Comparison of ENCODE assay signal across 12 mouse cellular contexts in the genomic region with DNA sequence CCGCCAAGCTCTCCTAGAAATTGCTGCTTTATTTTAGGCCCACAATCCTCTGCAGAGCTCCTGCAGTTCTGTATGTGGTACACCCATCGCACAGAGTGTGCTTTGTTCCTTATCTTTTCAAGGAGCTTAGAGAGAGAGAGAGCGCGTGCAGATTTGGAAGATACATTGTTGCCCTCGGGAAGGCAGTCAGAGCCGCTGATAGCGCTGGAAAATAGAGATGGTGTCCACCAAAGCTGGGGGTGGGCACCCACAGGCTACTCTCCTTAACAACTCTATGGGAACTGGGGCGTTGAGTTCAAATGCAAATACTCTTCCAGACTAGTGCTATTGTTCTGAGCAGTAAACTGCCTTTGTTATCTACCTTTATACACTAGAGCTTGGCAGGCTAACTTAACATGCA.
DNase-seq lines count a peak whose midpoint lies in the region; ATAC-seq lines count a peak whose summit lies in the region.
"Had no signal": no experiment of that assay in that cellular context is flagged by ENCODE, and none has a peak within 500 bp of the region (broad histone marks: within the 10 kb centered on the region; RNA-seq: fewer than 3 reads in every experiment).

No protein-coding gene starts in this region.

- ATAC-seq in heart, embryonic 15.5 days (replicated peaks; ENCODE audit: insufficient number of reproducible peaks, insufficient read depth, low FRiP score, low read depth) = no peak
- ATAC-seq in midbrain, embryonic 14.5 days (ENCODE audit: low FRiP score, low TSS enrichment) = peak; percentile 27; the same call in 1 of the 2 replicates

- peak; percentile 94 for DNase-seq in ES-CJ7 (ENCODE audit: low read depth, low spot score)
- peak; percentile 89 for DNase-seq in R1 (ENCODE audit: low read depth, low spot score)
- peak; percentile 59 for DNase-seq in midbrain, embryonic 14.5 days
- no peak for DNase-seq in thymus, postnatal 0 days (ENCODE audit: low spot score)
- no peak for DNase-seq in layer of hippocampus, adult 9-10 months (ENCODE audit: low spot score)
- DNase-seq in urinary bladder, postnatal 36 days (ENCODE audit: low spot score in 2 of 2) = no peak
- DNase-seq: adrenal gland, postnatal 14 days; thymus, postnatal 36 days had no signal

- H3K9ac ChIP-seq in heart, embryonic 15.5 days = no peak overlapping the region
- no peak overlapping the region for H3K9ac ChIP-seq in midbrain, embryonic 14.5 days (replicated peaks; ENCODE audit: low read length)

- H3K4me2 ChIP-seq in heart, embryonic 15.5 days = no peak overlapping the region
- H3K4me2 ChIP-seq in midbrain, embryonic 14.5 days (ENCODE audit: low read length) = peak overlapping the region; percentile 35

- H3K27me3 ChIP-seq in heart, embryonic 15.5 days = no peaks in the 10 kb centered on the region
- no peaks in the 10 kb centered on the region for H3K27me3 ChIP-seq in midbrain, embryonic 14.5 days (ENCODE audit: control insufficient read depth, insufficient read depth, low read length)

- 0 out of 2 replicates have a peak overlapping the region, but pooled peaks have one; percentile 0 for H3K27ac ChIP-seq in heart, embryonic 15.5 days
- no peak overlapping the region for H3K27ac ChIP-seq in midbrain, embryonic 14.5 days (replicated peaks; ENCODE audit: low read depth, low read length)
- H3K27ac ChIP-seq: heart, adult 2 months; kidney, postnatal 0 days had no signal

- no peak overlapping the region for H3K4me3 ChIP-seq in heart, embryonic 15.5 days
- H3K4me3 ChIP-seq in midbrain, embryonic 14.5 days (replicated peaks; ENCODE audit: low read depth, low read length) = no peak overlapping the region
- H3K4me3 ChIP-seq: erythroblast, embryonic 14.5 days; heart, adult 2 months had no signal

- no peaks in the 10 kb centered on the region for H3K9me3 ChIP-seq in heart, embryonic 15.5 days (replicated peaks)
- H3K9me3 ChIP-seq in midbrain, embryonic 14.5 days (ENCODE audit: control insufficient read depth, low read length) = no peaks in the 10 kb centered on the region

- 8% methylated on average over 8 of the region's 8 CpGs for WGBS in heart, embryonic 15.5 days
- WGBS in midbrain, embryonic 14.5 days = 6% methylated on average over 8 of the region's 8 CpGs

- H3K36me3 ChIP-seq in heart, embryonic 15.5 days = no peaks in the 10 kb centered on the region
- no peaks in the 10 kb centered on the region for H3K36me3 ChIP-seq in midbrain, embryonic 14.5 days (ENCODE audit: control insufficient read depth, insufficient read depth, low read length)

- peaks cover 4% of the 10 kb centered on the region; the same call in 1 of the 2 replicates for H3K4me1 ChIP-seq in heart, embryonic 15.5 days (replicated peaks)
- peaks cover 11% of the 10 kb centered on the region; the same call in 1 of the 2 replicates for H3K4me1 ChIP-seq in midbrain, embryonic 14.5 days (ENCODE audit: control insufficient read depth, insufficient read depth, low read length)

Comparison
In these comparisons a context has a peak if more than half of its experiments do, and no peak if none do; other contexts are left out.
1. DNase-seq: peak in ES-CJ7 (single experiment), R1 (single experiment) and midbrain, embryonic 14.5 days (single experiment); none in thymus, postnatal 0 days (single experiment), layer of hippocampus, adult 9-10 months (single experiment) and urinary bladder, postnatal 36 days (0 of 2).